Mouse (Mus musculus) C2C12 (cell line): ENCODE results near the gene Sv2b.

Experiments
- CEBPB ChIP-seq: IDR thresholded peaks from one replicate; pipeline ENCODE4 v1.6.1; 2011; ENCODE audit warnings: low read depth, mild to moderate bottlenecking, control low read depth, moderate library complexity
- CTCF ChIP-seq: IDR thresholded peaks from one replicate; pipeline ENCODE4 v1.5.1; 2011; ENCODE audit not compliant: control insufficient read depth, insufficient read depth, insufficient read length
- FOSL1 ChIP-seq: IDR thresholded peaks from one replicate; pipeline ENCODE4 v1.8.0; 2011; ENCODE audit warnings: mild to moderate bottlenecking, low read length; ENCODE audit not compliant: poor library complexity, insufficient read depth, severe bottlenecking
- MAX ChIP-seq: IDR thresholded peaks from one replicate; pipeline ENCODE4 v1.6.1; 2011; ENCODE audit warnings: mild to moderate bottlenecking, control low read depth
- MYOG ChIP-seq: IDR thresholded peaks from one replicate; pipeline ENCODE4 v1.6.1; 2011; ENCODE audit not compliant: control insufficient read depth, insufficient read length; ENCODE audit errors: extremely low read depth
- USF1 ChIP-seq: IDR thresholded peaks from one replicate; pipeline ENCODE4 v1.6.1; 2011; ENCODE audit warnings: low read depth, mild to moderate bottlenecking, control low read depth, moderate library complexity

GRCm38 (mm10) chr7:75206671-75207070, 102.4 kb downstream of the Sv2b start:
- TF ChIP-seq MAX: no peak
- no peak for TF ChIP-seq CTCF
- no peak for TF ChIP-seq USF1
- TF ChIP-seq CEBPB: no peak
- no peak for TF ChIP-seq MYOG
- TF ChIP-seq FOSL1: no peak
